Mouse (Mus musculus): Measurements from ENCODE around the gene Uggt1.

Uggt1 gene

GRCm38 (mm10) chr1:36260418-36260817 lies 15.9 kb upstream of the Uggt1 start:
- in situ Hi-C loops (cut with MboI; ENCODE audit: unreplicated experiment in 2 of 2): loop anchor here (5.0 to 25.0 kb wide), 5 partner anchors 47 to 873 kb away; partner anchors contain the start of gene Arid5a (in 1 of the 2)

GRCm38 (mm10) chr1:36259281-36259680 lies 14.8 kb upstream of the Uggt1 start:
- in situ Hi-C loops (cut with MboI; ENCODE audit: unreplicated experiment in 2 of 2): loop anchor here (10.0 to 25.0 kb wide), 5 partner anchors 422 to 872 kb away; no protein-coding TSS in a partner anchor

DNA sequence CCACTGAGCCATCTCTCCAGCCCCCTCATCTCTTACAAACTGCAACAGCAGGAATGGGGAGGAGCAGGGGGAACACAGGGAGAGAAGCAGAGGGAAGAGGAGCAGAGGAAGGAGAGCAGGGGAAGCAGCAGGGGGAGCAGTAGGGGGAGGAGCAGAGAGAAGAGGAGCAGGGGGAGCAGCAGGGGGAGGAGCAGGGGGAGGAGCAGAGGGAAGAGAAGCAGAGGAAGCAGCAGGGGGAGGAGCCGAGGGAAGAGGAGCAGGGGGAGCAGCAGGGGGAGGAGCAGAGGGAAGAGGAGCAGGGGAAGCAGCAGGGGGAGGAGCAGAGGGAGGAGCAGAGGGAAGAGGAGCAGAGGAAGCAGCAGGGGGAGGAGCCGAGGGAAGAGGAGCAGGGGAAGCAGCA lies 14.1 kb upstream of the Uggt1 start:
- in situ Hi-C loops (cut with MboI; ENCODE audit: unreplicated experiment in 2 of 2): loop anchor here (10.0 to 25.0 kb wide), 5 partner anchors 421 to 871 kb away; no protein-coding TSS in a partner anchor

- in situ Hi-C loops (cut with MboI; ENCODE audit: unreplicated experiment in 2 of 2): loop anchor here (10.0 to 25.0 kb wide), 5 partner anchors 420 to 870 kb away; no protein-coding TSS in a partner anchor
Measured at GRCm38 (mm10) chr1:36257276-36257675, 12.8 kb upstream of the Uggt1 start.

GRCm38 (mm10) chr1:36255871-36256640 lies 11.5 kb upstream of the Uggt1 start:
- in situ Hi-C loops (cut with MboI; ENCODE audit: unreplicated experiment in 2 of 2): loop anchor here (10.0 to 25.0 kb wide), 5 partner anchors 419 to 869 kb away; no protein-coding TSS in a partner anchor

- in situ Hi-C loops (cut with MboI; ENCODE audit: unreplicated experiment in 2 of 2): loop anchor here (10.0 to 25.0 kb wide), 5 partner anchors 417 to 867 kb away; no protein-coding TSS in a partner anchor
Measured at GRCm38 (mm10) chr1:36254635-36255360, 10.3 kb upstream of the Uggt1 start.

DNA sequence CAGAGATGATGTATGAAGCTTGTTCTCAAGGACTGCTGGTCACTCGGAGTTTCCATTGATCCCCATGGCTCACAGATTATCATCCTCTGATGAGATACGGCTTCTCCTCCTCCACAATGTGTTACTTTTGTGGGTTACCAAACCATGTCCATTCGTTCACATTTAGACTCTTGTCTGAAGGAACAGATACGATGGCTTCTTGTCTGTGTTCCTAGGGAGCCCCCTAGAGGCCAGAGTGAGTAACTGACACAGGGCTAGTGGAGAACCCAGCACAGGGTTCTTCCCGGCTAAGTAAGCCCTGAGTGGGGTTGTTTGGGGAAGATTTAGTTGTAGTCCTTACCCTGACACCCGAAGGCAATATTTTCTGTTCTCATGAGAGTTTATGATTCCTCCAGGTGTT lies 8.3 kb upstream of the Uggt1 start:
- in situ Hi-C loops (cut with MboI; ENCODE audit: unreplicated experiment in 2 of 2): loop anchor here (10.0 to 25.0 kb wide), 5 partner anchors 415 to 865 kb away; no protein-coding TSS in a partner anchor

GRCm38 (mm10) chr1:36251426-36251825 lies 6.9 kb upstream of the Uggt1 start:
- in situ Hi-C loops (cut with MboI; ENCODE audit: unreplicated experiment in 2 of 2): loop anchor here (10.0 to 25.0 kb wide), 5 partner anchors 414 to 864 kb away; no protein-coding TSS in a partner anchor

GRCm38 (mm10) chr1:36246688-36247087 lies 2.2 kb upstream of the Uggt1 start:
- in situ Hi-C loops (cut with MboI; ENCODE audit: unreplicated experiment in 2 of 2): no loop called here

DNA sequence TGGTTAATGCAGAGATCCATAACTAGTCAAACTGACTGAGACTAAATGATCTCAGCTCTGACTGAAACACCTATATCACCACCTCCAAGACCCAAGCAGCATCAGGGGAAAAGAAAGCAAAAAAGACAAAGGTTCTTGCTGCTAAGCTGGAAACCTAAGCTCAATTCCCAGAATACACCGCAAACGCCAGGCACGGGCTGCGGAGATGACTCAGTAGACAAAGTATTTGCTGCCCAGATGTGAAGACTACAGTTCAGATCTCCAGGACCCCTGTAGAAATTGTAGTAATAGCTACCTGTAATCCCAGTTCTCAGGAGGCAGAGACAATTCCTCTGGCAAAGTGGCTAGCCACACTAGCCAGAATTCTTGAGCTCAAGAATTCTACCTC lies 302 bp upstream of the Uggt1 start:
- in situ Hi-C loops (cut with MboI; ENCODE audit: unreplicated experiment in 2 of 2): no loop called here

GRCm38 (mm10) chr1:36243447-36244057 lies 968 bp downstream of the Uggt1 start:
- in situ Hi-C loops (cut with MboI; ENCODE audit: unreplicated experiment in 2 of 2): no loop called here

DNA sequence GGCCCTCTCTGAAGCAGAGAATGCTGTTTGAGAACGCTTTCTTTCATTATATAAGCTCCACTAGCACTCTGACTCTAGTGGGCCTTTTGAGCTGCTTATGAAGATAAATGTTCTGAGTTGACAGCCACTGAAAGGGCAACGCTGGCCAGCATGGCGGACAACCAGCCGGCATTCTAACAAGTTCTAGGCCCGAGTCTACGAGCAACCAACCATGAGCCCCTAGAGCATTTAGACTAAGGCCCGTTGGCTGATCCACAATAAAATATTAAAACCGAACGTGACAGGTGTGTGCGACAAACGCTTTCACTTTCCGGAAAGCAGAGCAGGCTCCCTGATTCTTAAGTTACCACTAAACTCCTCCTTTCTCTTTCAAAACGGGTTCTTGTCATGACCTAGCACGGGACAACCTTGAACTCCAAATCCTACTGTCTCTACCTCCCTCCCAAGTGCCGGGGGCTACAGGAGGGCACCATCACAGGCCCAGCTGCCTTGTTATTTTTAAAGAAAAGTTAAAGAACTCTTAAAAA lies 2.6 kb downstream of the Uggt1 start:
- in situ Hi-C loops (cut with MboI; ENCODE audit: unreplicated experiment in 2 of 2): no loop called here

GRCm38 (mm10) chr1:36240176-36240575 lies 4.3 kb downstream of the Uggt1 start:
- in situ Hi-C loops (cut with MboI; ENCODE audit: unreplicated experiment in 2 of 2): no loop called here

DNA sequence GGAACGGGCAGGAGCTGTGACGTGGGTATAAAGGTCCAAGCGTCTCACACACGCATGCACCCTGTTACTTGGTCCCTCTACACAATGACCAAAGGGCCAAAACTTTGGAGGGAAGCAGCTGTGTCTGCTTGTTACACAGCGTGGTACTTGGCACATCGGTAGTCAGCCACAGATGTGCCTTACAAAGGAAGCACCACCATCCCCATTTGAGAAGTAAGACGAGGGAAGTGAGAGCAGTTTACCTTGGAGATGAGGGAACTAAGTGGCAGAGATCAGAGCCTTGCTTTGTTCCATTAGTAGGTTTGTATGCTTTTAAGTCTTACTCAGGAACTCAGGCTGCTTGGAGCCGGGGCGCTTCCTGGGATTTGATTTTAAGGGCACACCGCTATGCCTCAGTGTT lies 5.1 kb downstream of the Uggt1 start:
- in situ Hi-C loops (cut with MboI; ENCODE audit: unreplicated experiment in 2 of 2): no loop called here

- in situ Hi-C loops (cut with MboI; ENCODE audit: unreplicated experiment in 2 of 2): no loop called here
Measured at GRCm38 (mm10) chr1:36235855-36236254, 8.7 kb downstream of the Uggt1 start.

DNA sequence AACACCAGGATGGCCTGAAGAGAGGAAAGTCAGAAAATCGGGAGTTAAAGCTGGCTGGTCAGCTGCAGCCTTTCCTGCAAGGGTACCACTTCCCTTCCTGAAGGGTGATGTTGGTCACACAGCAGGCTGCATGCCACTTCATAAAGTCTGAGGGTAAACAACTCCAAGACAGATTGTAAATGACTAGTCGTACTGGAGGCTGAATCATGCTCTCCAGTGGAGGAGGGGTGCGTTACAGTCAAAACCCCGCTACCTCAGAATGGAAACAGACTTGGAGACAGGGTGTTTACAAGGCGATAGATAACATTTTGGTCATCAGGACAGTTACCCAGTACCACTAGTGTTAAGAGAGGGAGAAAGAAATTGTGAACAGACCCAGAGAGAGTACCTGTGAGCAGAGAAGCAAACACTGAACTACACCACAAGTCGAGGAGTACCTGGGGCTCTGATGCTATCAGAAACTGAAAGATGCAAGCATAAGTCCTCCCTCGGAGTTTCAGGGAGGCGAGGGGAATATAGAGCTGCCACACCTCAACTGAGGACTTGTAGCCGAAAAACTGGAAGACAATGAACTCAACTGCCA lies 9.4 kb downstream of the Uggt1 start:
- in situ Hi-C loops (cut with MboI; ENCODE audit: unreplicated experiment in 2 of 2): no loop called here

DNA sequence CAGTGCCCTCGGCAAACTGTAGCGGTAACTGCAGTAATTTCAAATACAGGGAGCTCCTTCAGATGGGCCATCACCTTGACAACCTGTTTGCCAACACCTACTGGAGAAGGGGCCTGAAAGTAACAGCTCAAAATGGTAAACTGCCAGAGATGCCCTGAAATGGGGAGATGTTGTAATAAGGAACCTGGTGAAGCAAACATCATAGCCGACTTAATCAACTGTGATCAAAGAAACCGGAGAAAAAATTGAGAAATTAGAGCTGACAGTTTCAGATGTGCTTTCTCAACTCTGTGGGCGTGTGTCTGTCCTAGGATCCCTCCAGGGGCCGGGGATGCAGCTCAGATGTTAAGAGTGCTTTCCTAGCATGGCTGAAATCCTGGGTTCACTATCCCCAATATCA lies 11.3 kb downstream of the Uggt1 start:
- in situ Hi-C loops (cut with MboI; ENCODE audit: unreplicated experiment in 2 of 2): loop anchor here (5.0 kb wide), 1 partner anchor 44 kb away; no protein-coding TSS in a partner anchor

DNA sequence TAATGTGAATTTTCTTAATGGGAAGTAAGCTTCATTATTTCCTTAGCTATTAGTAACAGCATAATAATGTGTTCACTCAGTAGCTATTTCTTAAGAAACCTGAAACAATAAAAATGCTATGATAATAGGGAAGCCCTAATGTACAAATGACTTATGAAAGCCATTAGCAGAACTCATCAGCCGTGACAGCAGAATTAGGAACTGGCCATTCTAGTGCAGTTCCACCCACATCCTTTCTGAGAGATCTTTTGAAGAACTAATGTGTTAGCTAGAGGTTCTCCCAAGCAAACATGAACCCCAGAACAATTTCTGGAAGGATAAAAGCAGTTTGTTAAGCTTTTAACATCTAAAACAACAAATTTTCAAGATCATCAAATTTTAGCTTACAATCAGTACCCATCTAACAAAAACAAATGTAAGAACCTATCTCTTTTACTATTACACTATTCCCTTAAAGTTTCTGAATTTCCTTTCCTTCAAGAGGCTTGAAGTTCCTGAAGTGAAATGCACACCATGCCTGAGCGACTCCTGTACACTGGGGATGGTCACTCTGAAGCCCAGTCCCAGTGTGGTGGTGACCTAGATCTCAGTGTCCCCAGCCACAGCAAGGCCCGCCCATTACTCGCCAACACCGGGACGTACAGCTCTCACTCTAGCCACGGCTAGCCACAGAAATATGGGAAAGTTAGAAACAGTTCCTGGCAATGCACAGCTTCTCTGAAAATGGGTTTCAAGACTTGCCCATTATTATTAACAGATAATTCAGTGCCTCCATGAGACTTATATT lies 13.4 kb downstream of the Uggt1 start:
- in situ Hi-C loops (cut with MboI; ENCODE audit: unreplicated experiment in 2 of 2): loop anchor here (5.0 kb wide), 1 partner anchor 46 kb away; no protein-coding TSS in a partner anchor

DNA sequence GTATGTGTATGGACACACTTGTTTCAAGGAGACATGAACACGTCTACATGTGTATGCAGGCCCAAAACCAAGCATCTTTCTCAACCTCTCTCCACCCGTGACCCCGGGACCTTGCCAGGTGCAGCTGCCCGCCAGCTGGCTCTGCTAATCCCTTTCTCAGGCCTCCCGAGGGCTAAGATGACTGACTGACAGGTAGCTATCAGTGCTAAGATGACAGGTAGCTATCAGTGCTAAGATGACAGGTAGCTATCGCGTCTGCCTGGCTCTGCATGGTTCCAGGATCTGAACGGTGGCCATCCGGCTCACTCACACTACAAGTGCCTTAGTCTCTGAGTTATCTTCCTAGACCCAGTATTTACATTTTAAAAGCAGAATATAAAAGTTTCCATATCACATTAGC lies 16.1 kb downstream of the Uggt1 start:
- in situ Hi-C loops (cut with MboI; ENCODE audit: unreplicated experiment in 2 of 2): no loop called here
